Mouse (Mus musculus): ENCODE results near the gene Olfml2a. TPM values are rescaled to one million over a fixed set of nuclear protein-coding genes. Genes with fewer than 3 reads are reported as not detected.
A peak's percentile ranks its signal among the peaks of the same experiment; 100 is the strongest.
"Not testable (repeated sequence)": the region's sequence is repeated elsewhere in the genome, so short reads cannot be mapped to it uniquely, and the experiment has no call there.

Olfml2a gene
- polyA plus RNA-seq, 1 experiment from 2014 or later: 2.7 TPM

GRCm38 (mm10) chr2:39006149-39006730 is 74.5 kb downstream of the Olfml2a start:
- Histone ChIP-seq H3K36me3 (ENCODE audit: control insufficient read depth, insufficient read depth, low read length) (peaks cover 19% of the 10 kb centered on the region), H3K9me3 (ENCODE audit: control insufficient read depth, low read length) (no peaks in the 10 kb centered on the region), H3K4me3 (ENCODE audit: low read depth, low read length) (peak overlapping the region; percentile 76; the same call in 1 of the 2 replicates), H3K4me2 (ENCODE audit: low read depth, severe bottlenecking) (peak overlapping the region; percentile 94; the same call in 1 of the 2 replicates), H3K4me1 (ENCODE audit: control insufficient read depth, insufficient read depth, low read length) (peaks cover 22% of the 10 kb centered on the region), H3K27me3 (ENCODE audit: control insufficient read depth, insufficient read depth, low read length) (no peaks in the 10 kb centered on the region), H3K27ac (replicated peaks; ENCODE audit: low read depth, low read length) (no peak overlapping the region), H3K9ac (ENCODE audit: low read length) (no peak overlapping the region)
- 93% methylated on average over 14 of the region's 14 CpGs for WGBS
- DNase-seq (ENCODE audit: low spot score): no peak
- no peak for ATAC-seq (ENCODE audit: insufficient number of reproducible peaks, low FRiP score, low TSS enrichment, low read depth)

GRCm38 (mm10) chr2:39007865-39008264 is 76.1 kb downstream of the Olfml2a start:
- 0% methylated on average over 44 of the region's 44 CpGs for WGBS

GRCm38 (mm10) chr2:39008350-39008851 is 76.6 kb downstream of the Olfml2a start:
- H3K4me1 ChIP-seq (ENCODE audit: control insufficient read depth, insufficient read depth, low read length): peaks cover 16% of the 10 kb centered on the region
- H3K27me3 ChIP-seq (ENCODE audit: control insufficient read depth, insufficient read depth, low read length): no peaks in the 10 kb centered on the region
- DNase-seq (ENCODE audit: low spot score) (no peak), ATAC-seq (ENCODE audit: insufficient number of reproducible peaks, low FRiP score, low TSS enrichment, low read depth) (peak; percentile 41; the same call in 1 of the 2 replicates)
- peak overlapping the region; percentile 66 for H3K27ac ChIP-seq (replicated peaks; ENCODE audit: low read depth, low read length)
- H3K36me3 ChIP-seq (ENCODE audit: control insufficient read depth, insufficient read depth, low read length): peaks cover 7% of the 10 kb centered on the region
- H3K9me3 ChIP-seq (ENCODE audit: control insufficient read depth, low read length): no peaks in the 10 kb centered on the region
- H3K4me2 ChIP-seq (ENCODE audit: low read depth, severe bottlenecking): peak overlapping the region; percentile 86
- peak overlapping the region; percentile 92 for H3K4me3 ChIP-seq (ENCODE audit: low read depth, low read length)
- 0% methylated on average over 25 of the region's 25 CpGs for WGBS
- peak overlapping the region; percentile 90 for H3K9ac ChIP-seq (ENCODE audit: low read length)

More at GRCm38 (mm10) chr2:39007865-39008264, 76.1 kb downstream of the Olfml2a start:
- Histone ChIP-seq H3K4me2 (ENCODE audit: low read depth, severe bottlenecking) (peak overlapping the region; percentile 86), H3K27ac (replicated peaks; ENCODE audit: low read depth, low read length) (peak overlapping the region; percentile 66), H3K36me3 (ENCODE audit: control insufficient read depth, insufficient read depth, low read length) (peaks cover 10% of the 10 kb centered on the region), H3K4me3 (ENCODE audit: low read depth, low read length) (peak overlapping the region; percentile 92), H3K4me1 (ENCODE audit: control insufficient read depth, insufficient read depth, low read length) (peaks cover 20% of the 10 kb centered on the region), H3K9me3 (ENCODE audit: control insufficient read depth, low read length) (no peaks in the 10 kb centered on the region), H3K27me3 (ENCODE audit: control insufficient read depth, insufficient read depth, low read length) (no peaks in the 10 kb centered on the region), H3K9ac (ENCODE audit: low read length) (peak overlapping the region; percentile 90)
- DNase-seq (ENCODE audit: low spot score) (peak; percentile 95), ATAC-seq (ENCODE audit: insufficient number of reproducible peaks, low FRiP score, low TSS enrichment, low read depth) (peak; percentile 75)

GRCm38 (mm10) chr2:39008954-39009365 is 77.2 kb downstream of the Olfml2a start:
- peaks cover 11% of the 10 kb centered on the region for H3K4me1 ChIP-seq (ENCODE audit: control insufficient read depth, insufficient read depth, low read length)
- no peak for ATAC-seq (ENCODE audit: insufficient number of reproducible peaks, low FRiP score, low TSS enrichment, low read depth)
- H3K9ac ChIP-seq (ENCODE audit: low read length): peak overlapping the region; percentile 90
- peaks cover 2% of the 10 kb centered on the region; the same call in 1 of the 2 replicates for H3K36me3 ChIP-seq (ENCODE audit: control insufficient read depth, insufficient read depth, low read length)
- no peak overlapping the region for H3K27ac ChIP-seq (replicated peaks; ENCODE audit: low read depth, low read length)
- DNase-seq (ENCODE audit: low spot score): peak; percentile 43
- no peaks in the 10 kb centered on the region for H3K27me3 ChIP-seq (ENCODE audit: control insufficient read depth, insufficient read depth, low read length)
- H3K9me3 ChIP-seq (ENCODE audit: control insufficient read depth, low read length): no peaks in the 10 kb centered on the region
- H3K4me3 ChIP-seq (ENCODE audit: low read depth, low read length): peak overlapping the region; percentile 92
- H3K4me2 ChIP-seq (ENCODE audit: low read depth, severe bottlenecking): peak overlapping the region; percentile 86
- 32% methylated on average over 3 of the region's 3 CpGs for WGBS

- WGBS: 90% methylated on average over 4 of the region's 5 CpGs
- not testable (repeated sequence) for H3K4me3 ChIP-seq (ENCODE audit: low read depth, low read length); H3K27me3 ChIP-seq (ENCODE audit: control insufficient read depth, insufficient read depth, low read length); ATAC-seq (ENCODE audit: insufficient number of reproducible peaks, low FRiP score, low TSS enrichment, low read depth); H3K27ac ChIP-seq (replicated peaks; ENCODE audit: low read depth, low read length); H3K9ac ChIP-seq (ENCODE audit: low read length); H3K9me3 ChIP-seq (ENCODE audit: control insufficient read depth, low read length); H3K4me2 ChIP-seq (ENCODE audit: low read depth, severe bottlenecking); DNase-seq (ENCODE audit: low spot score); H3K4me1 ChIP-seq (ENCODE audit: control insufficient read depth, insufficient read depth, low read length); H3K36me3 ChIP-seq (ENCODE audit: control insufficient read depth, insufficient read depth, low read length)
Measured at GRCm38 (mm10) chr2:39010144-39010543, 78.4 kb downstream of the Olfml2a start.

GRCm38 (mm10) chr2:39011264-39011663 is 79.5 kb downstream of the Olfml2a start:
- no peak for ATAC-seq (ENCODE audit: insufficient number of reproducible peaks, low FRiP score, low TSS enrichment, low read depth)
- no peak overlapping the region for H3K4me2 ChIP-seq (ENCODE audit: low read depth, severe bottlenecking)
- no peak for DNase-seq (ENCODE audit: low spot score)
- peaks cover 8% of the 10 kb centered on the region for H3K4me1 ChIP-seq (ENCODE audit: control insufficient read depth, insufficient read depth, low read length)
- H3K9me3 ChIP-seq (ENCODE audit: control insufficient read depth, low read length): no peaks in the 10 kb centered on the region
- no peaks in the 10 kb centered on the region for H3K27me3 ChIP-seq (ENCODE audit: control insufficient read depth, insufficient read depth, low read length)
- peaks cover 11% of the 10 kb centered on the region for H3K36me3 ChIP-seq (ENCODE audit: control insufficient read depth, insufficient read depth, low read length)
- no peak overlapping the region for H3K9ac ChIP-seq (ENCODE audit: low read length)
- no peak overlapping the region for H3K27ac ChIP-seq (replicated peaks; ENCODE audit: low read depth, low read length)
- no peak overlapping the region for H3K4me3 ChIP-seq (ENCODE audit: low read depth, low read length)

- H3K27ac ChIP-seq (replicated peaks; ENCODE audit: low read depth, low read length): no peak overlapping the region
- no peak overlapping the region for H3K4me3 ChIP-seq (ENCODE audit: low read depth, low read length)
- no peaks in the 10 kb centered on the region for H3K9me3 ChIP-seq (ENCODE audit: control insufficient read depth, low read length)
- ATAC-seq (ENCODE audit: insufficient number of reproducible peaks, low FRiP score, low TSS enrichment, low read depth) (no peak), DNase-seq (ENCODE audit: low spot score) (no peak)
- H3K27me3 ChIP-seq (ENCODE audit: control insufficient read depth, insufficient read depth, low read length): no peaks in the 10 kb centered on the region
- 88% methylated on average over 3 of the region's 3 CpGs for WGBS
- H3K4me2 ChIP-seq (ENCODE audit: low read depth, severe bottlenecking): no peak overlapping the region
- peaks cover 8% of the 10 kb centered on the region for H3K4me1 ChIP-seq (ENCODE audit: control insufficient read depth, insufficient read depth, low read length)
- peaks cover 15% of the 10 kb centered on the region for H3K36me3 ChIP-seq (ENCODE audit: control insufficient read depth, insufficient read depth, low read length)
- no peak overlapping the region for H3K9ac ChIP-seq (ENCODE audit: low read length)
Measured at GRCm38 (mm10) chr2:39011971-39012370, 80.2 kb downstream of the Olfml2a start.

GRCm38 (mm10) chr2:39012768-39013279 is 81.0 kb downstream of the Olfml2a start:
- ATAC-seq (ENCODE audit: insufficient number of reproducible peaks, low FRiP score, low TSS enrichment, low read depth): no peak
- Histone ChIP-seq H3K36me3 (ENCODE audit: control insufficient read depth, insufficient read depth, low read length) (peaks cover 15% of the 10 kb centered on the region), H3K9me3 (ENCODE audit: control insufficient read depth, low read length) (no peaks in the 10 kb centered on the region), H3K4me1 (ENCODE audit: control insufficient read depth, insufficient read depth, low read length) (peaks cover 8% of the 10 kb centered on the region), H3K4me2 (ENCODE audit: low read depth, severe bottlenecking) (no peak overlapping the region), H3K9ac (ENCODE audit: low read length) (no peak overlapping the region), H3K27me3 (ENCODE audit: control insufficient read depth, insufficient read depth, low read length) (no peaks in the 10 kb centered on the region), H3K27ac (replicated peaks; ENCODE audit: low read depth, low read length) (no peak overlapping the region), H3K4me3 (ENCODE audit: low read depth, low read length) (no peak overlapping the region)
- 89% methylated on average over 7 of the region's 7 CpGs for WGBS
- DNase-seq (ENCODE audit: low spot score): no peak

All from limb, embryonic 11.5 days (tissue).